Mouse (Mus musculus) neural tube, embryonic 12.5 days (tissue): Measurements from ENCODE around the gene Fmo6. TPM values are rescaled to one million over a fixed set of nuclear protein-coding genes. Genes with fewer than 3 reads are reported as not detected.

Experiments used
- ATAC-seq: fragments of 200-750 bp; cut with Nextera tagmentation; 2 replicates; pipeline ENCODE4 v1.8.0; 2017; ENCODE audit warnings: low read depth, mild to moderate bottlenecking, moderate TSS enrichment, moderate library complexity; ENCODE audit not compliant: low FRiP score
- H3K27ac ChIP-seq: fragments of 300-500 bp; sonication (generic); 2 replicates; pipeline ENCODE4 v1.5.1; 2016
- H3K27me3 ChIP-seq: fragments of 300-500 bp; sonication (generic); replicated peaks from 2 replicates; pipeline ENCODE4 v1.6.1; 2016; ENCODE audit warnings: mild to moderate bottlenecking
- H3K36me3 ChIP-seq: fragments of 300-500 bp; sonication (generic); 2 replicates; pipeline ENCODE4 v1.6.1; 2016; ENCODE audit warnings: mild to moderate bottlenecking
- H3K4me1 ChIP-seq: fragments of 300-500 bp; sonication (generic); 2 replicates; pipeline ENCODE4 v1.6.1; 2016
- H3K4me2 ChIP-seq: fragments of 300-500 bp; sonication (generic); replicated peaks from 2 replicates; pipeline ENCODE4 v1.6.1; 2016; ENCODE audit warnings: mild to moderate bottlenecking
- H3K4me3 ChIP-seq: fragments of 300-500 bp; sonication (generic); 2 replicates; pipeline ENCODE4 v1.5.1; 2016
- H3K9ac ChIP-seq: fragments of 300-500 bp; sonication (generic); 2 replicates; pipeline ENCODE4 v1.6.1; 2016; ENCODE audit warnings: mild to moderate bottlenecking
- H3K9me3 ChIP-seq: fragments of 300-500 bp; sonication (generic); 2 replicates; pipeline ENCODE4 v1.6.1; 2016; ENCODE audit warnings: mild to moderate bottlenecking
- WGBS: fragments of 180-500 bp; shearing (Covaris S2); methylation state at CpG from one replicate; pipeline ENCODE4 v1.1.7; 2016; 5-methylcytosine and 5-hydroxymethylcytosine counted together
- polyA plus RNA-seq: library from polyadenylated mRNA; unstranded; fragments of >200 nt; fragmentation: Nextera tagmentation; extraction: Ambion mirVana; gene quantifications from 2 replicates; pipeline ENCODE4 v1.2.1, GENCODE M21; 2016

Fmo6 gene
- polyA plus RNA-seq, 1 experiment from 2014 or later, result not detected

DNA sequence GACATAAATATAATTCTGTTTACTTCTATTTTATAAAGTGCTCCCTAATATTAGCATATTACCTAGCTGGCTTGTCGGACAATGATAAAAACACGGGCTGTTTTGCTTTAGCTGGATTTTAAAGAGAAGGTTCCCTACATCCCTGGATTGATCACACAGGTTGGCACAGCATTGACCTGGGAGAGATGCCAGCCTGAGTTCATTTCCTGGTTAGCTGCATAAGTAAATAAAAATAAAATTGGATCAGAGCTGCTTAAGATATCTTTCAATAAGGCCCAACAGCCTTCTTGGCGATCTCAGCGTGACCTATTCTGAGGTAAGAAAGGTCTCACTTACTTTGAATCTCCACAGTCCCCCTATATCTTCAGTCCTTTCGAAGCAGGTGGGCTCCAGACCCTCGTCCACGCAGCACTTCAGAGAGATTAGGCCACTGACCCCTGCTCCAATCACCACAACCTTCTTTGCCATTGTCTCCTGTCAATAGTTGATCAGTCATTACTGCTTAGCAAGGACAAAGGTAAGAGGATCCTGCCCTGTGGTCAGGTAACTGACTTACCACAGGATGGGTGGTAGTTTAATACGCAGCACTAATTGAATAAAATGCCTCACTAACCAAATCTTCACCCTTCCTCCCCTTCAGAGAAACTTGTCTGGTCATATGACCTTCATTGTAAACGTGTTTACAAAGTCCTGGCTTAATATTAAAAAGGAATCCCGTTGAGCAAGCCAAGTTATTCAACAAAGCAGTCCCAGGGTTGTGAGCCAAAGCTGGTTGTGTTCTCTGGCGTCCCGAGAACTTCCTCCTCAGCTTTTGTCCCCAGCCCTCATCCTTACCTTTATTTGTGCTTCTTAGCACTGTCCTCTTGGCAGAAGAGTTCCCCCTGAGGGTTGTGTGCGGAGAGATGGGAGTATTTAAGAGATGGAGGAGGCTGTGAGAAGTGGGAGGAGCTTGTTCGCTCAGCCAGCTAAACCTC is 39.2 kb downstream of the Fmo6 start, which contains the start of gene Fmo2:
Gene Fmo2, minus strand, starts transcription at position 889 of the 974 bp plus-strand sequence.
- WGBS, result 84% methylated on average over 14 of the region's 14 CpGs
- Histone ChIP-seq H3K27ac (no peak within 1 kb of the TSS), H3K4me1 (no peaks in the 10 kb centered on the region), H3K4me2 (no peak within 1 kb of the TSS), H3K9me3 (no peaks in the 10 kb centered on the region), H3K4me3 (no peak within 1 kb of the TSS), H3K9ac (no peak within 1 kb of the TSS), H3K27me3 (no peaks in the 10 kb centered on the region), H3K36me3 (no peaks in the 10 kb centered on the region)
- ATAC-seq, result no peak

- 48% methylated on average over 6 of the region's 6 CpGs for WGBS
- Histone ChIP-seq H3K27me3 (no peaks in the 10 kb centered on the region), H3K27ac (no peak overlapping the region), H3K9me3 (no peaks in the 10 kb centered on the region), H3K9ac (no peak overlapping the region), H3K4me3 (no peak overlapping the region), H3K4me1 (no peaks in the 10 kb centered on the region), H3K4me2 (no peak overlapping the region), H3K36me3 (no peaks in the 10 kb centered on the region)
- ATAC-seq, result peak; percentile 73
Measured at GRCm38 (mm10) chr1:162895900-162896299, 41.4 kb downstream of the Fmo6 start.

DNA sequence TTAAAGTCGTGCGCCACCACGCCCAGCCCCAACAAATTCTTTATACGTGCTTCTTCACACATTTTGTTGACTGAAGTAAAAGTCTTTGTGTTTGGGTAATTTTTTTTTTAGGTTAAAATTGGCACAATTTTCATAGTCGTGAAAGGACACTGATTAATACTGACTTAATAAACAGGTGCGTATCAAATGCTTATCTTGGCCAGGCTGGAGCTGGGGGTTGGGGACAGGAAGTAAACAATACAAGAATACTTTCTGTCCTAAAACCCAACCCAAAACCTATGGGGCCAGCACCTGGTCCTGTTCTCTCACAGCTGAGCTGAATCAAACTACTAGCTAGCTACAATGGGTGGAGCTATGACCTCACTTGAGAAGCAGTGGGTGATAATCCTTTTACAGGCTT is 44.3 kb downstream of the Fmo6 start:
- no peaks in the 10 kb centered on the region for H3K36me3 ChIP-seq
- H3K27me3 ChIP-seq, result no peaks in the 10 kb centered on the region
- H3K4me1 ChIP-seq, result no peaks in the 10 kb centered on the region
- no peak for ATAC-seq
- no peak overlapping the region for H3K9ac ChIP-seq
- H3K27ac ChIP-seq, result no peak overlapping the region
- WGBS, result 93% methylated on average over 6 of the region's 6 CpGs
- no peaks in the 10 kb centered on the region for H3K9me3 ChIP-seq
- no peak overlapping the region for H3K4me3 ChIP-seq
- no peak overlapping the region for H3K4me2 ChIP-seq

GRCm38 (mm10) chr1:162891980-162892451 is 45.3 kb downstream of the Fmo6 start:
- H3K4me2 ChIP-seq, result no peak overlapping the region
- H3K4me1 ChIP-seq, result no peaks in the 10 kb centered on the region
- H3K36me3 ChIP-seq, result no peaks in the 10 kb centered on the region
- H3K27ac ChIP-seq, result no peak overlapping the region
- no peak for ATAC-seq
- H3K27me3 ChIP-seq, result no peaks in the 10 kb centered on the region
- no peak overlapping the region for H3K9ac ChIP-seq
- H3K4me3 ChIP-seq, result no peak overlapping the region
- H3K9me3 ChIP-seq, result no peaks in the 10 kb centered on the region
- WGBS, result 86% methylated on average over 6 of the region's 6 CpGs

DNA sequence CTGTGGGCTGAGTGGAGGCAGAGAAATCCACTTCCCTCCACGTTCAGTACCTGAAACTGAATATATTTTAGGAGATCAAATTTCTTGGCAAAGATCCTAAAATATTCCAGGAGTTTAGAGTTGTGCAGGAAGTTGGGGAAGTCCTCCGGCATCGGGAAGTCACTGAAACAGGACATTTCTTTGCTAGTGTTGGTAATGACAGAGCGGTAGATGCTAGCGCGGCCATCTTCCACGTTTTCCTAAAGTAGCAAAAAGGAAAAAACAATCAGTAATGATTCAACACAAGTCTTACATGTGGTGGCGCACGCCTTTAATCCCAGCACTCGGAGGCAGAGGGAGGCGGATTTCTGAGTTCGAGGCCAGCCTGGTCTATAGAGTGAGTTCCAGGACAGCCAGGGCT is 48.7 kb downstream of the Fmo6 start:
- no peak overlapping the region for H3K27ac ChIP-seq
- no peaks in the 10 kb centered on the region for H3K9me3 ChIP-seq
- no peaks in the 10 kb centered on the region for H3K36me3 ChIP-seq
- WGBS, result 89% methylated on average over 12 of the region's 12 CpGs
- H3K4me1 ChIP-seq, result no peaks in the 10 kb centered on the region
- no peak overlapping the region for H3K4me2 ChIP-seq
- H3K4me3 ChIP-seq, result no peak overlapping the region
- ATAC-seq, result no peak
- H3K27me3 ChIP-seq, result no peaks in the 10 kb centered on the region
- no peak overlapping the region for H3K9ac ChIP-seq

- Histone ChIP-seq H3K9ac (no peak overlapping the region), H3K27ac (no peak overlapping the region), H3K4me3 (no peak overlapping the region), H3K27me3 (no peaks in the 10 kb centered on the region), H3K4me2 (no peak overlapping the region), H3K4me1 (no peaks in the 10 kb centered on the region), H3K9me3 (no peaks in the 10 kb centered on the region), H3K36me3 (no peaks in the 10 kb centered on the region)
- WGBS, result 93% methylated on average over 7 of the region's 7 CpGs
- no peak for ATAC-seq
Measured at GRCm38 (mm10) chr1:162887644-162888043, 49.7 kb downstream of the Fmo6 start.

- no peak overlapping the region for H3K4me3 ChIP-seq
- ATAC-seq, result no peak
- H3K27me3 ChIP-seq, result no peaks in the 10 kb centered on the region
- H3K4me1 ChIP-seq, result no peaks in the 10 kb centered on the region
- H3K36me3 ChIP-seq, result no peaks in the 10 kb centered on the region
- H3K9me3 ChIP-seq, result no peaks in the 10 kb centered on the region
- 90% methylated on average over 11 of the region's 11 CpGs for WGBS
- no peak overlapping the region for H3K9ac ChIP-seq
- no peak overlapping the region for H3K27ac ChIP-seq
- H3K4me2 ChIP-seq, result no peak overlapping the region
Measured at GRCm38 (mm10) chr1:162886138-162886816, 51.0 kb downstream of the Fmo6 start.

GRCm38 (mm10) chr1:162882681-162883080 is 54.6 kb downstream of the Fmo6 start:
- no peak for ATAC-seq
- no peak overlapping the region for H3K4me2 ChIP-seq
- no peak overlapping the region for H3K9ac ChIP-seq
- H3K36me3 ChIP-seq, result no peaks in the 10 kb centered on the region
- no peaks in the 10 kb centered on the region for H3K27me3 ChIP-seq
- H3K4me3 ChIP-seq, result no peak overlapping the region
- no peaks in the 10 kb centered on the region for H3K4me1 ChIP-seq
- no peaks in the 10 kb centered on the region for H3K9me3 ChIP-seq
- WGBS, result 82% methylated on average over 4 of the region's 4 CpGs
- H3K27ac ChIP-seq, result no peak overlapping the region

DNA sequence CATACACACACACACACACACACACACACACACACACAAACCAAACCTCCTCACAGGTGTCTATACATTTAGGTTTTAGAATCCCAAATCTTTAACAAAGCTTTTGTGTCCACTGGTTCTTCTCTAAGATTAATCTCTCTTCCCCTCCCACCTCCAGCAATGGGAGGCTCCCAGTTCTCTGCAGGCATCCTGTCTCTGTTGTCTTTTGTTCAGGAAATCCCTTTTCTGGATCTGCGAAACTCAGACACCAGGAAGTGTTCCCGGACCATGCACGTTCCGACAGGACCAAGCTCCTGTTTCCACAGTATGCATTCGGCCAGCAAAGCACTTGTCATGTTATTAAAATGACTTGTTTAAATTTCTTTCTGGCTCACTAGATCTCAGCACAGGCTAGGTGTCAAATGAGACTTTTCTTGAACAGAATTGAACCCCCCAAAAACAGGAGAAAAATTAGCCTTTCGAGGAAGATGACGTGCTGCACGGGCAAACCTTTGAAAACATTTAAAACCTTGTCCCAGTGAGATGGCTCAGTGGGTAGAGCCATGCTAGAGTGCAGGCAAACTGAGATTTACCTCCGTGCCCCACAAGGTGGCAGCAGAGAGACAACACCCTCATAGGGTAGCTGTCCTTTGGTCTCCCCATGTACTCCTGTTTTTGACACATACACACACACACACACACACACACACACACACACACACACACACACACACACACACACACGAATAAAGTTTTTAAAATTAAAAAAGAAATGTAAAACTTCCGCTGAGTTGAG is 57.5 kb downstream of the Fmo6 start:
- H3K36me3 ChIP-seq, result no peaks in the 10 kb centered on the region
- 61% methylated on average over 11 of the region's 11 CpGs for WGBS
- H3K27ac ChIP-seq, result no peak overlapping the region
- ATAC-seq, result no peak
- no peak overlapping the region for H3K4me3 ChIP-seq
- no peaks in the 10 kb centered on the region for H3K27me3 ChIP-seq
- no peaks in the 10 kb centered on the region for H3K4me1 ChIP-seq
- no peak overlapping the region for H3K4me2 ChIP-seq
- H3K9ac ChIP-seq, result no peak overlapping the region
- H3K9me3 ChIP-seq, result no peaks in the 10 kb centered on the region

- H3K4me1 ChIP-seq, result no peaks in the 10 kb centered on the region
- H3K27me3 ChIP-seq, result no peaks in the 10 kb centered on the region
- ATAC-seq, result no peak
- H3K4me2 ChIP-seq, result no peak overlapping the region
- H3K4me3 ChIP-seq, result no peak overlapping the region
- H3K27ac ChIP-seq, result no peak overlapping the region
- H3K9me3 ChIP-seq, result no peaks in the 10 kb centered on the region
- no peaks in the 10 kb centered on the region for H3K36me3 ChIP-seq
- no peak overlapping the region for H3K9ac ChIP-seq
- 82% methylated on average over 3 of the region's 3 CpGs for WGBS
Measured at GRCm38 (mm10) chr1:162875091-162875490, 62.2 kb downstream of the Fmo6 start.

DNA sequence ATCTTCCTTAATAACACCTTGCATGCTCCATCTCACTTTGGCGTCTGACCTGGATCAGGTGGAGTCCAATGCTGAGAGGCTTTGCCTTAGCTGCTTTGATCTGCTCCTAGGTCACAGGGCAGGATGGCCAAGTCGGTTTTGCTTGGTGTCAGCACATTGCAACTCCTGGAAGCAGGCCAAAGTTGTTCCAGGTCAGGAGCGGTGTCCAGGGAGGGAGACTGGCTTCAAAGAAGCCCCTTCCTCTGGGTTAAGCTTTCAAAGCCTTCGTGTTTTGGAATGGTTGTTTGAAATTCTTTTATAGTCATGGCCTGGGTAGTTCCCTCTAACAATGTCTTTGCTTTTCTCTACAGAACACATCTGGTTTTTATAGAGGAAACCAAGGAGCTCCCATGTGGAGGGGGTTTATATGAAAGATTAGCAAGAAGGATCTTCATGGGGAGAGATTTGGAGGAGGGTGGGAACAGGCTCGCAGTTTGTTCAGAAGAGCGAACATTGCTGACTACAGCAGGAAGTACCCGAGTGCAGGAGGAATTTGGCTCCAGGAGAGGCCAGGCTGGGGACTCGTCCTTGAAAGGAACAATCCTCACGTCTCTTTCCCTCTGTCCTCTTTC is 65.5 kb downstream of the Fmo6 start:
- H3K9me3 ChIP-seq, result no peaks in the 10 kb centered on the region
- H3K9ac ChIP-seq, result no peak overlapping the region
- ATAC-seq, result no peak
- no peak overlapping the region for H3K4me2 ChIP-seq
- 63% methylated on average over 9 of the region's 9 CpGs for WGBS
- no peak overlapping the region for H3K27ac ChIP-seq
- H3K27me3 ChIP-seq, result no peaks in the 10 kb centered on the region
- no peaks in the 10 kb centered on the region for H3K36me3 ChIP-seq
- H3K4me3 ChIP-seq, result no peak overlapping the region
- no peaks in the 10 kb centered on the region for H3K4me1 ChIP-seq
